Mouse (Mus musculus): ENCODE measurements around the gene Setd5.

The Setd5 gene

DNA sequence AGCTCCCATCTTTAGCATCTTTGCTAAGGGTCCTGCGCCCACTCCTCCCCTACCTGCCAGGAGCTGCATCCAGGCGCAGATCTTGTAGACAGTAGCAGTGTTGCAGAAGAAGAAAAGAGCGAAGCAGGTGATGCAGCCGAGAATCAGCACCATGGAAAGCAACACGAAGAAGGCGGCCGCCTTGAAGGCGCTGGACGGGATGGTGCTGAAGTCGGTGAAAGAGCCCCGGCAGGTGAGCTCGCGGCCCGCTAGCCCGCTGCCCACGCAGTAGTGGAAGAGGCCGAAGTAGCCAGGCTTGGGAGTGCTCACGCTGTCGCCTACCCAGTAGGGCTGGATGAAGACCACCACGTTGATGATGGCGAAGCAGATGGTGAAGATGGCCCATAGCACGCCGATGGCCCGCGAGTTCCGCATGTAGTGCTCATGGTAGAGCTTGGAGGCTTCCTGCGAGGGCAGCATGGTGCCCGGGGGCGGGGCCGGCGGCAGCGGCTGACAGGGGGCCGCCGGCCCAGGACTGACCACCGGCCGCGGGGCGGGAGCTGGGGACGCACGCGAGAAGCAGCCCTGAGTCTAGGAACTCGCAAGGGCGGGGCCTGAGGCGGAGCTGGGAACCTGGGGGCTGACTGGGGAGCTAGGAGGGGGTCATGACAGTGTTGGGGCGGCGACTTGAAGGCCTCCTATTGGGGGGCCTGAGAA is 116.7 kb downstream of the Setd5 start:
- DNase-seq (ENCODE audit: low read depth): peak; percentile 24

DNA sequence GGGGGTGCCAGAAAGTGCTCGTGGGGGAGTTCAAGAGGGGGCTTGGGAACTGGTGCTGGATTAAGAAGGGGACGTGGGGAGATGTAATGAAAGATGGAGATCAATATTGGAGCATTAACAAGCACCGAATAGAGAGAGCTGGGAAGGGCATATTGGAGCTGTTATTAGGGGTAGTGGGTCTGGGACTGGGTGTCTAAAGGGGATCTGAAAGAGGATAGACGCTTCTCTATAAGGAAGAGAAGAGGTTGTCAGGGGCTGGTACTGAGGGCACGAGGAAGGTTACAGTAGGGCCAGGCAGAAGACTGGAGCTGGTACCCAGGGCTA is 117.3 kb downstream of the Setd5 start:
- DNase-seq (ENCODE audit: low read depth): no peak

DNA sequence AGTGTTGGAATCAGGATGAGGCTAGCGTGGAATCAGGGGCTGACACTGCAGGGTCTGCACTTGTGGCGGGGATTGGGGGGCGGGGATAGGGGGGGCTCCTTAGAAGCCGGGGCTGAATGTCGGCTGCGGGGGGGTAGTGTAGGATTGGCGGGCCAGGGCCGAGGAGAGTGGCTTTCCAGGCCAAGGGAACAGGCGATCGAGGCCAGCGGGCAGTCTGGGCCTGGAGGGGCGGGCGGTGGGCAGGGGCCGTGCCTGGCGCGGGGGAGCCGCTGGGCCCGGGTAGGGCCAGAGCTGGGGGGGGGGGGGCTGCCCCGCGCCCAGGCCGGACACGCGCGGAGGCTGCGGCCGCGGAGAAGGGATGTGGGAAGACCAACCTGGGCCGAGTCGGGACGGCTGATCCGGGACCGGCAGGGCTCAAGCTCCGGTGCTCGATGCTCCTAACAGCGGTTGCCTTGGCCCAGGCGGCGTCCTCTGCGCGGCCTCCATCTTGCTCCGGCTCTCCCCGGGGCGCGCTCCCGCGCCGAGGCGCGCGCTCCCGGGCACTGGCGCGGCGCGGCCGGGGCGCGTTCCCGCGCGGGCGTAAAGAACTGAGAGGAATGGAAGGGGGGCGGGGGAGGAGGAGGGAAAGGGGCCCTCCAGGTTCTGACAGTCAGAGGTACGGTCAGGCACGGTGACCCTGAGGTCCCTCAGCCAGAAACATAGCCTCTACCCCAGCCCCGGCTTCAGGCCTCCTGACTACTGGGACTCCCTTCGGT is 117.9 kb downstream of the Setd5 start, which contains the start of gene Lhfpl4:
Gene Lhfpl4, minus strand, starts transcription at position 544 of the 755 bp plus-strand sequence.
- no peak for DNase-seq (ENCODE audit: low read depth)

DNA sequence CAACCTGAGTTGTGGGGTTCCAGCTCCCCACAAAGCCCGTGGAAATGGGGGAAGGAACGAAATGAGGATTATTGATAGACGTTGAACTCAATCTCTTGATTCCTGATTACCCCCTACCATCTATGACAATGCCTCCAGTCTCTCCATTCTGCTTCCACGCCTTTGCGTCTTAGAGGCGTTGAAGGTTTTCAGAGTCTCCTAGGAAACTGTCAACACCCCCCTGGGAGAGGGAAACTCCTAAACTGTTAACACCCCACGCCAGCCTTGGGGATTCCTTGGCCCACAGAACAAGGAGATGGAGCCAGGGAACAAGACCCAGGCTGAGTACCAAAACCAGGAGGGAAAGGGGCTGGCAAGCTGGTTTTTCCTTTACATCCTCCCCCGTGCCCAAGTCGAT is 118.4 kb downstream of the Setd5 start:
- no peak for DNase-seq (ENCODE audit: low read depth)
